Mouse (Mus musculus): Measurements from ENCODE around the gene Riiad1. TPM values are rescaled to one million over a fixed set of nuclear protein-coding genes. Genes with fewer than 3 reads are reported as not detected.

Gene Riiad1
- total RNA-seq, 1 experiment from 2014 or later, result not detected

- no peak for ATAC-seq (replicated peaks in 1 of 2; ENCODE audit: insufficient read depth in 1 of 2, low FRiP score in 2 of 2, low TSS enrichment in 1 of 2, low read depth in 1 of 2, poor library complexity in 2 of 2, severe bottlenecking in 2 of 2)
Observed at GRCm38 (mm10) chr3:94472447-94473114, 7.6 kb downstream of the Riiad1 start.

- ATAC-seq (replicated peaks in 1 of 2; ENCODE audit: insufficient read depth in 1 of 2, low FRiP score in 2 of 2, low TSS enrichment in 1 of 2, low read depth in 1 of 2, poor library complexity in 2 of 2, severe bottlenecking in 2 of 2), result peak in 1 of 2 experiments; percentile 47; a peak in 1 of 4 replicates
Observed at GRCm38 (mm10) chr3:94468931-94469330, 11.2 kb downstream of the Riiad1 start.

- ATAC-seq (replicated peaks in 1 of 2; ENCODE audit: insufficient read depth in 1 of 2, low FRiP score in 2 of 2, low TSS enrichment in 1 of 2, low read depth in 1 of 2, poor library complexity in 2 of 2, severe bottlenecking in 2 of 2), result no peak
Observed at GRCm38 (mm10) chr3:94465632-94466430, 14.3 kb downstream of the Riiad1 start.

- ATAC-seq (replicated peaks in 1 of 2; ENCODE audit: insufficient read depth in 1 of 2, low FRiP score in 2 of 2, low TSS enrichment in 1 of 2, low read depth in 1 of 2, poor library complexity in 2 of 2, severe bottlenecking in 2 of 2), result no peak
Observed at GRCm38 (mm10) chr3:94463926-94464578, 16.1 kb downstream of the Riiad1 start.

GRCm38 (mm10) chr3:94459834-94460233 lies 20.3 kb downstream of the Riiad1 start:
- ATAC-seq (replicated peaks in 1 of 2; ENCODE audit: insufficient read depth in 1 of 2, low FRiP score in 2 of 2, low TSS enrichment in 1 of 2, low read depth in 1 of 2, poor library complexity in 2 of 2, severe bottlenecking in 2 of 2), result no peak

GRCm38 (mm10) chr3:94457055-94457454 lies 23.1 kb downstream of the Riiad1 start:
- ATAC-seq (replicated peaks in 1 of 2; ENCODE audit: insufficient read depth in 1 of 2, low FRiP score in 2 of 2, low TSS enrichment in 1 of 2, low read depth in 1 of 2, poor library complexity in 2 of 2, severe bottlenecking in 2 of 2), result no peak

GRCm38 (mm10) chr3:94456529-94457000 lies 23.6 kb downstream of the Riiad1 start:
- ATAC-seq (replicated peaks in 1 of 2; ENCODE audit: insufficient read depth in 1 of 2, low FRiP score in 2 of 2, low TSS enrichment in 1 of 2, low read depth in 1 of 2, poor library complexity in 2 of 2, severe bottlenecking in 2 of 2), result peak; percentile 94 to 96

- no peak for ATAC-seq (replicated peaks in 1 of 2; ENCODE audit: insufficient read depth in 1 of 2, low FRiP score in 2 of 2, low TSS enrichment in 1 of 2, low read depth in 1 of 2, poor library complexity in 2 of 2, severe bottlenecking in 2 of 2)
Observed at GRCm38 (mm10) chr3:94449377-94449776, 30.8 kb downstream of the Riiad1 start.

- peak; percentile 1 to 3; a peak in 1 of 4 replicates for ATAC-seq (replicated peaks in 1 of 2; ENCODE audit: insufficient read depth in 1 of 2, low FRiP score in 2 of 2, low TSS enrichment in 1 of 2, low read depth in 1 of 2, poor library complexity in 2 of 2, severe bottlenecking in 2 of 2)
Observed at GRCm38 (mm10) chr3:94443597-94443964, 36.6 kb downstream of the Riiad1 start, which contains the start of gene Oaz3. TSS of gene Oaz3 (minus strand) at chr3:94443915.

- ATAC-seq (replicated peaks in 1 of 2; ENCODE audit: insufficient read depth in 1 of 2, low FRiP score in 2 of 2, low TSS enrichment in 1 of 2, low read depth in 1 of 2, poor library complexity in 2 of 2, severe bottlenecking in 2 of 2), result peak; percentile 94 to 96
Observed at GRCm38 (mm10) chr3:94442951-94443596, 37.1 kb downstream of the Riiad1 start, which contains the start of gene Mrpl9. TSS of gene Mrpl9 (plus strand) at chr3:94443318.

- no peak; a peak in 1 of 4 replicates for ATAC-seq (replicated peaks in 1 of 2; ENCODE audit: insufficient read depth in 1 of 2, low FRiP score in 2 of 2, low TSS enrichment in 1 of 2, low read depth in 1 of 2, poor library complexity in 2 of 2, severe bottlenecking in 2 of 2)
Observed at GRCm38 (mm10) chr3:94441182-94441581, 39.0 kb downstream of the Riiad1 start.

GRCm38 (mm10) chr3:94436420-94436819 lies 43.7 kb downstream of the Riiad1 start:
- ATAC-seq (replicated peaks in 1 of 2; ENCODE audit: insufficient read depth in 1 of 2, low FRiP score in 2 of 2, low TSS enrichment in 1 of 2, low read depth in 1 of 2, poor library complexity in 2 of 2, severe bottlenecking in 2 of 2), result no peak

- ATAC-seq (replicated peaks in 1 of 2; ENCODE audit: insufficient read depth in 1 of 2, low FRiP score in 2 of 2, low TSS enrichment in 1 of 2, low read depth in 1 of 2, poor library complexity in 2 of 2, severe bottlenecking in 2 of 2), result no peak
Observed at GRCm38 (mm10) chr3:94434305-94434704, 45.8 kb downstream of the Riiad1 start.

GRCm38 (mm10) chr3:94430980-94431379 lies 49.2 kb downstream of the Riiad1 start:
- ATAC-seq (replicated peaks in 1 of 2; ENCODE audit: insufficient read depth in 1 of 2, low FRiP score in 2 of 2, low TSS enrichment in 1 of 2, low read depth in 1 of 2, poor library complexity in 2 of 2, severe bottlenecking in 2 of 2), result peak; percentile 29 to 56; a peak in 3 of 4 replicates

Measured in hematopoietic stem cell, adult 5-6 weeks (primary cell).